Mouse (Mus musculus): ENCODE results near the gene Rhobtb3.
"Not testable (repeated sequence)": the region's sequence is repeated elsewhere in the genome, so short reads cannot be mapped to it uniquely, and the experiment has no call there.

The Rhobtb3 gene

DNA sequence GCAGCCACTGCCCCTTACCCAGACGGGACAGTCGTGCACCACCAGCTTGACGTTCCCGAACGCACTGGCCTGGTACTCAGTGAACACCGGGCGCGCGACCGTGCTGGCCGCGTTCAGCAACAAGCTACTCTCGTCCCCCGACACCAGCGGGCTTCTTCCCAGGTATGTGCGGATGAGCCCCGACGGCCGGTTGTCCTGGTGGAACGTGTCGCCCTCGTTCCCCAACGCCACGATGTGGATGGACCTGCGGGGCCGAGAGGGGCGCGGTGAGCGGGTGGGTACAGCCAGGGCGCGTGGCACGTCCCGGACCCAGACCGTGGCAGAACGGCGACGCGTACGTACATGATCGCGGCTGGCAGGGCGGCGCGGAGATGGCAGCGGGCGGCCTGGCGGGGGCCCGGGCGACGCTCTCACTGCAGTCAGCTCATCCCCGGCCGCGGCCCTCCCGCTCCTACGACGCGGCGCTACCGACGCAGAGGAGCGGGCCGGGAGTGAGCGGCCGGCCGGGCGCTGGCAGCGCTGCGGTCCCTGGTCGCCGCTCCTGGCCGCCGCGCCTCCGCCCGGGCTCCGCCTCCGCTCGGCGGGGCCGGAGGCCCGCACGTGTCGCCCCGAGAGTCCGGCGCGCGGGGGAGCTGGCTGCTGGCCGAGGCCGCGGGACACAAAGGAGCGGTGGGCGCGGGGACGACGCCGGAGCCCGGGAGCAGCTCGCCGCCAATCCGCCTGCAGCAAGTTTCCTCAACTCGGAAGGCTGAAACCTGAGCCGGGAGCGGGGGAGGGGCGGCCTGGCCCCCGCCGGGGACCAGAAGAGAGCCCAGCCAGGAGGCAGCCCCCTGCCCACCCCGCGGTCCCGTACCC is at the start of gene Rhobtb3:
Gene Rhobtb3 (minus strand): TSS at position 737 of the 855 bp plus-strand sequence.
- peak; percentile 82 for DNase-seq

GRCm38 (mm10) chr13:75992169-75993028 is 48.7 kb upstream of the Rhobtb3 start:
- DNase-seq: peak; percentile 38

DNA sequence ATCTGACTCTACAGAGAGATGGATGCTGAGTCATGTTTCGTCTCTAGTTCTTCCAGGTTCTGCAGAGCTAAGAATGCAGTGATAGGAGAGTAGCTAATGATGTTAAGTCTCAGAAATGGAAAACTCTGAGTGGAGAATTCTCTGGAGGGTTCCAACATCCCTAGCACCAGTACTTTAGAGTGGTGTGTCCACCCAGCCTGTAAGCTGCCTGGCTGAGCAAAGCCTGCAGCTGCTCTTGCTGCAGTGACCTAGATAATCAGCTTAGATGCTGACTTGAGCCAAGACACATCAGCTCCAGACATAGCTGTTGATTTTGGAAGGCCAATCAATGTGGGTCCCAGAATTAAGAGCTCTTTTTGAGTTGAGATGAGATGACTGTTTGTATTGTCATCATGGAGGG is 44.4 kb upstream of the Rhobtb3 start:
- peak; percentile 43 for DNase-seq

DNA sequence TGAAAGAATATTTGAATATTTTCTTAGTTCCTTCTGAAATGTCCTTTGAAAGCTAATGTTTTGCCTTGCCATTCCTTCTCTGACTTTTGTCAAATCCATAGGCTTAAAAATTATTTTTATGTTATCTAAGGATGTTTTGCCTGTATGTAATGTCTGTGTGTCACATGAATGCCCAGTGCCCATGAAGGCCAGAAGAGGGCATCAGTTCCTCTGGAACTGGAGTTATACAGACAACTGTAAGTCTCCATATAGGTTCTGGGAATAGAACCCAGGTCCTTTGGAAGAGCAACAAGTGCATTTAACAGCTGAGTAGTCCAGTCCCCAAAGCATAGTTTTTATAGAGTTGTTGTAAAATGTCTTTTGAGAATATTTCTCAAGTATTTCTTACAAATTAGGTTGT is 38.2 kb upstream of the Rhobtb3 start:
- DNase-seq: no peak

DNA sequence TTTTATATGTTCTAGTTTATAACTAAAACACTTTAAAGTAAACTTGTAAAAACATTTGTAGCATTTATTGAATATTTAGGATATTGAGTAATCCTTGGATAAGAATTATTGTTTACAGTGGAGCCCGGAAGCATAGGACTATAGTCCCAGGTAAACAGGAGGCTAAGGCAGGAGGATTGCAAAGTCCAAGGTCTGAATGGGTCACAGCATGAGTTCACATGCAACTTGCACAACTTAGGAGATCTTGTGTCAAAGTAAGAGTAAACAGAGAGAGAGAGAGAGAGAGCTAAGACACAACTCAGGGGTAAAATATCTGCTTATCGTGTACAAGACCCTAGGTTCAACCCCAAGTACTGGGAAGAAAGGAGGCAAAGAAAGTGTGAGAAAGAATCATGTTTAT is 32.9 kb upstream of the Rhobtb3 start:
- DNase-seq: no peak

DNA sequence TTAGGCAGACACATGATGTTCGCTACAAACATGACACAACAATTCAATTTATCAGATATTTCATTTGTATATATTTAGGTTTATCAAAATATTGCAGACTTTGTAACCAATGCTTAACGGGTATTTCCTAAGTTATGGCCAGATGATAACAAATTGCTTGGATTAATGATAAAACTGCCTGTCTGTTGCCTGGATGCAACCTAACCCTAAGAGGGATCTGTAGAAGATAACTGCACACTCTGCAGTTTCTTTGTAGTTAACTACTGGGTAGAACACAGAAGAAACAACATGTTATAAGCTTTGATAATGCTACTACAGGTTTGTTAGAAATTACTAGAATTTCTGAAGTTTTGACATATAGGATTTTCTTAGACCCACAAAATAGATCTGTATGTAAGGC is 32.5 kb upstream of the Rhobtb3 start:
- DNase-seq: no peak

DNA sequence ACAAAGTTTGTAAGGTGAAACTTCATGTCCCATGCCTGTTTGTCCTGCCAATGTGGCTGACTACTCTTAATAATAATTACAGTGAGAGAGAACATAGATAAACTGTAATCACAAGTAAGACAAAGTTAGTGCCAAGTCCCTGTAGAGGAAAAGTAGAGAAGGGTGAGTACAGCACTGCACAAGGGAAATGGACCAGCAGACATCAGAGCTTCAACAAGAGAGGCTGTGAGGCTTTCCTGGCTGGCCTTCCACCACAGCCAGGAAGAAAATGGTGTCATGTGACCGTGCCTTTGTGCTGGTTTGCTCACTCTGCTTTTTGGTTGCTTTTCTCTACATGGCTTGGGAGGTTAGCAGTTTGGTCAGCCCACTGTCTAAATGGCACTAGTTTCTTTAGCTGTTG is 31.9 kb upstream of the Rhobtb3 start:
- no peak for DNase-seq

DNA sequence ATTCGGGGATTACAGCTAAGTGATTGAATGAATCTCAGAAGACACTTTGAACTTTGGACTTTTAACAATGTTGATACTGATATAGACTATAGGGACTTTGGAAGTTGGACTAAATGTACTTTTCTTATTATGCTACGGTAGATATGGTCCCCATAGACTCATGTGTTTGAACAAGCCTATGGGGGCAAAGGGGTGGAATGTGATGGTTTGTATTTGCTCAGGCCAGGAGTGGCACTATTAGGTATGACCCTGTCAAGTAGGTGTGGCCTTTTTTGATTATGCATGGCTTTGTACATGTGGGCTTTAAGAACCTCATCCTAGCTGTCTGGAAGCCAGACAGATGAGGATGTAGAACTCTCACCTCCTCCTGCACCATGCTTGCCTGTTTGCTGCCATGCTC is 30.8 kb upstream of the Rhobtb3 start:
- no peak for DNase-seq

DNA sequence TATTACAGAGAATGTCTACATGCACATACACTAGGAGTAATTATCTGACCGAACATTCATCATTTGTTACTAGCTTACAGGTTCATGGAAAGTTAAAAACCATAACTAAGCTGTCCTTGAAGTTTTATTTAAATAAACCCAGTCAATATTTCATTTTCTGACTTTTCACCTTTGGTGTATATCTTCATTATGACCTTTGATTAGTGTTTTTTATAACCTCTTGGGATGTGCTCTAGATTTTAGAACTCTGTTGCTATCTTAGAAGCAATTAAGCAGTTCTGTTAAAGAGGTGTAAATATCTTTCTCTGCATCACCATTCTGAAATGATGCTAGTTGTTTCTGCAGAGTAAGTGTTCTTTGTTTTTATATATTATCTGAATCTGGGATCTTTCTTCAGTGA is 23.1 kb upstream of the Rhobtb3 start, which contains the start of gene Spata9:
Gene Spata9 (plus strand): TSS at position 301 of the 400 bp plus-strand sequence.
- no peak for DNase-seq

- peak; percentile 5 for DNase-seq
Observed at GRCm38 (mm10) chr13:75955357-75955992, 11.8 kb upstream of the Rhobtb3 start.

DNA sequence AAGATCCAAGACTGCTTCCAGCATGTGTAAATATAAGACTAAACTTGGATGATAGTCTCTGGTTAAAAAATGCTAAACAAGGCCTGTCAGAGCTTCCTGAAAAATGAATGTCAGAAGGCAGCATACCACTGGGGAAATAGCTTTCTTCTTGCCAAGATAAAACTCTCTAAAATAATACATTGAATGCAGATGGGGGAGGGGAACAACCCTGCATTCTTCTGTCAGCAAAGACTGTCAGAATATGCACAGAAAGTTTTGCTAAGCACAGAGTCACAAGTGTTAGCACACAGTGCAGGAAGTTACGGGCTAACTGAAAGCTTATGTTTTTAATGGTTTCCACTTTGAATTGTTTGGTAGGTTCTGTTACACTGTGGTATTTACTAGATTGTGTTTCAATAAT is 6.6 kb upstream of the Rhobtb3 start:
- DNase-seq: no peak

- DNase-seq: no peak
Observed at GRCm38 (mm10) chr13:75944044-75944820, 507 bp upstream of the Rhobtb3 start.

DNA sequence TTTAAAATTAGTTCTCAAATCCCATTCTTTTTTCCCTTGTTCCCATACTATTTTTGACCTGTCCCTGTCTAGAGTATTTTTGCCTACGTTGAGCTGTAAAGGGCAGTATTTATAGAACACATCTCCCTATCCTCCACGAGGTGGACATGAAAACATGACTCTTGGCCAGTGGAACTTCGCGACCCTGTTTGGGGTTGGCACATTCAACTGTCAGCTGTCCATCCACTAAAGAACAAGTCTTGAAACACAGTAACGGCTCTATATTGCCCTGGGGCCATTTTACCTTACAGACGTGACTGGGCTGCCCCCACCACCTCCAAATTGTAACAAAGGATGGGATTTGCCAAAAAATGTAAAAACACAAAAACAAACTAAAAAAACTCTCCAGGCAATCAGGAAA is 994 bp downstream of the Rhobtb3 start:
- DNase-seq: peak; percentile 19

- no peak for DNase-seq
Observed at GRCm38 (mm10) chr13:75941518-75942295, 2.0 kb downstream of the Rhobtb3 start.

GRCm38 (mm10) chr13:75940791-75941517 is 2.8 kb downstream of the Rhobtb3 start:
- no peak for DNase-seq

DNA sequence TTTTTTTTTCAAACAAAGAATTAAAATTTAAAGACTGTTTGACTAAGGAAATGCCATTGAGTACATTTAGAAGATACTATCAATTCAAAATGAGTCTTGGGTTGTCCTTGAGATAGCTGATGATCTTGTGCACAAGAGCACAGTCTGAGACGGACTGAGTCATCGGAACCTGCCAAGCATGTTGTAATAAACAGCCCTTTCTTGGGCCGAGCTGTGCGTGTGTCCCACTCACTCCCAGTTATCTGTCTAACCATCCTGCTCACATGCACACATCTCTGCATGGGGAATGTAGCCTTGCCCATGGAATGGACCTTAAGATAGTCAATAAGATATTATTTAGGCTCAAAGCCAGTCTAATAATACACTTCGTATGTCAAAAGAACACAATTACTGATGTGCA is 4.9 kb downstream of the Rhobtb3 start:
- DNase-seq: no peak

DNA sequence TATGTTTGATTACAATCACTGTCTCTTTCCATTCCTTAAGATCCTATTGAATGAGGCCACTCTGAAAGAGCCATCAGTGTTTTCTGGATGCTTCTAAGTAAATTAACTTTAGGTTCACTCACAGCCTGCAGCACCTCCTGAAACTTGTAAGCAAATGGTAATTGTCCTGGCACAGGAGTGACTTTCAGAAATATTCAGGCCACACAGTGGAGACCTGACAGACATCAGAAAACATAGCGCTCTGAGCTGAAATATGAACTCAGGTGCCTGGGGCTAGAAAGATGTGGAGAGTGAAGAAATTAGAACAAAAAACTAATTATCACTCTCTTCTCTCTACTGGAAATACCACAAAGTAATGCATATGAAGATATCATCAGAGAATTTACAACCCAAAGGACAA is 10.4 kb downstream of the Rhobtb3 start:
- no peak for DNase-seq

- peak; percentile 49 for DNase-seq
Observed at GRCm38 (mm10) chr13:75931073-75931472, 12.7 kb downstream of the Rhobtb3 start.

DNA sequence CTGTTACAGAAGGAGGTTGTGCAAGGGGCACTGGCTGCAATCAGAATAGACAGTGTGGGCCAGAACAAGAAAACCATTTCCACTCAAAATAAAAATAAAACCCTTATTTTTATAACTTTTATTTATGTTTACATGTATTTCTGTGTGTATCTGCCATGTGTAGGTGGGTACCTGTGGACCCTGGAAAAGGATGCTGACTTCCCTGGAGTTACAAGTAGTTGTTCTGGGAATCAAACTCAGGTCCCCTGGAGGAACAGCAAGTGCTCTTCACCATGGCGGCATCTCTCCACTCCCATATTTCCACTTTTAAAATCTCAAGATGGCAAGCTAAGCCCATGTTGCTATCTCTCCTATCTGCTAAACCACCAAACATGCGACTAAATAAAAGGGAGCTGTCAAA is 13.1 kb downstream of the Rhobtb3 start:
- DNase-seq: no peak

DNA sequence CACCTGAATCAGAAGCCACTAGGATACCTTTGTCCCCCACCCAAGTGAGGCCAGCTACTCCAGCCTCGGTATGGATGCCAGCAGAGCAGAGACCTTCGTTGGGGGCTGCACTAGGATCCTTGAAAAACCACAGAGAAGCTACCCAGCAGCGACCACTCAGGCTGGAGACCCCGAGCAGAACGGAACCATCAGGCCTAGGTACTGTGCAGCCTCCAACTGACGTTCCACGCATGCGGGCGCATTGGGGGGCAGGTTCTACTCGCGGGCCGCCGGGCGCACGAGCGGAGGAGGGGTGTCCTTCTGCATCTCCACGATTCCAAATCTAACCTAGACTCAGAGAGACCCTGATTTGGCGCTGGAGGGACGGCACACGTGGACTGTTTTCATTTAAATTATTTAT is 13.7 kb downstream of the Rhobtb3 start:
- no peak for DNase-seq

DNA sequence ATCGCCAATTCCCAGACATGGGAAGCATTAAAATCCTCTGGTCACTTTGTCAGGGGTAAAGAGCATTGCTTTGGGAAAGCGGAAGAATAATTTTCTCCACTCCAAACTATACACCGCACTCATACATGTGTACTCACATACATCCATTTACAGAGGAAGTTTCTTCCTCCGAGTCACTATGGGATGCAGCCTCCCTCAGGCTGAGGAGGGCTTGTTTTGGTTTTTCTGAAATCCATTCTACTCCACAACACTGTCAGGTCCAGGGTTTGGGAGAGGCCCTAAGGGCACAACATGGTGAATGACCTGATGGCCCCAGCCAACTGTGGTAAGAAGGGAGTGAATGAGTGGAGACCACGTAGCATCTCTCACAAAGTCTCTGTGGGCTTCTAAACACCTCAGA is 14.7 kb downstream of the Rhobtb3 start:
- DNase-seq: not testable (repeated sequence)

Data from lung, postnatal 10 days (tissue).